Mouse (Mus musculus) Muller cell, postnatal 12 days (primary cell): ENCODE data around the gene Gng4.
"Not testable (repeated sequence)": the region's sequence is repeated elsewhere in the genome, so short reads cannot be mapped to it uniquely, and the experiment has no call there.

Source experiments
- DNase-seq: peaks from one replicate; pipeline ENCODE4 v3.0.0-alpha.2; 2015; ENCODE audit errors: inconsistent ontology term

The Gng4 gene

GRCm38 (mm10) chr13:13783894-13784419 lies at the start of gene Gng4:
Gng4 (plus strand) TSS chr13:13784059.
- peak; percentile 42 for DNase-seq

GRCm38 (mm10) chr13:13739232-13739631 lies 44.6 kb upstream of the Gng4 start:
- DNase-seq = no peak

GRCm38 (mm10) chr13:13745911-13746310 lies 37.9 kb upstream of the Gng4 start:
- no peak for DNase-seq

- peak; percentile 14 for DNase-seq
Observed at GRCm38 (mm10) chr13:13775778-13776494, 7.9 kb upstream of the Gng4 start.

GRCm38 (mm10) chr13:13777052-13777451 lies 6.8 kb upstream of the Gng4 start:
- DNase-seq = no peak

GRCm38 (mm10) chr13:13777696-13778095 lies 6.2 kb upstream of the Gng4 start:
- DNase-seq = no peak

- DNase-seq = peak; percentile 75
Observed at GRCm38 (mm10) chr13:13778837-13779458, 4.9 kb upstream of the Gng4 start.

- no peak for DNase-seq
Observed at GRCm38 (mm10) chr13:13780271-13780670, 3.6 kb upstream of the Gng4 start.

- no peak for DNase-seq
Observed at GRCm38 (mm10) chr13:13781026-13781425, 2.8 kb upstream of the Gng4 start.

- no peak for DNase-seq
Observed at GRCm38 (mm10) chr13:13783296-13783695, 563 bp upstream of the Gng4 start.

GRCm38 (mm10) chr13:13784420-13784936 lies 619 bp downstream of the Gng4 start:
- DNase-seq = peak; percentile 18

GRCm38 (mm10) chr13:13784981-13785783 lies 1.3 kb downstream of the Gng4 start:
- DNase-seq = peak; percentile 39

- DNase-seq = no peak
Observed at GRCm38 (mm10) chr13:13786971-13787370, 3.1 kb downstream of the Gng4 start.

- no peak for DNase-seq
Observed at GRCm38 (mm10) chr13:13788070-13788469, 4.2 kb downstream of the Gng4 start.

- DNase-seq = no peak
Observed at GRCm38 (mm10) chr13:13791981-13792380, 8.1 kb downstream of the Gng4 start.

GRCm38 (mm10) chr13:13795166-13795832 lies 11.4 kb downstream of the Gng4 start:
- DNase-seq = no peak

- no peak for DNase-seq
Observed at GRCm38 (mm10) chr13:13796082-13796481, 12.2 kb downstream of the Gng4 start.

- not testable (repeated sequence) for DNase-seq
Observed at GRCm38 (mm10) chr13:13797816-13798215, 14.0 kb downstream of the Gng4 start.

GRCm38 (mm10) chr13:13798775-13799174 lies 14.9 kb downstream of the Gng4 start:
- no peak for DNase-seq

GRCm38 (mm10) chr13:13808337-13809132 lies 24.7 kb downstream of the Gng4 start:
- peak; percentile 11 for DNase-seq

- no peak for DNase-seq
Observed at GRCm38 (mm10) chr13:13810885-13811284, 27.0 kb downstream of the Gng4 start.
